Mouse (Mus musculus) adrenal gland, adult 8-10 months (tissue): ENCODE data around the gene Nppb. TPM values are rescaled to one million over a fixed set of nuclear protein-coding genes. Genes with fewer than 3 reads are reported as not detected.

ENCODE experiments used
- total RNA-seq, 4 experiments: library from RNA; stranded (reverse); gene quantifications; 2 replicates each; pipeline ENCODE4 v1.2.4; 2022

Nppb gene
- total RNA-seq, 4 experiments from 2014 or later = 0.40 TPM; not detected in 3

Other genes with a start within 250 kb of the Nppb start
- gene Zfp984, start 176.0 kb upstream of the Nppb start, total RNA-seq = 1 to 10 TPM; 4.5 to 8.1 (median 5.5) TPM
- gene Zfp933, start 137.4 kb upstream of the Nppb start, total RNA-seq = 10 to 100 TPM; 36.0 to 78.9 (median 42.2) TPM
- gene Miip, start 117.0 kb upstream of the Nppb start, total RNA-seq = 10 to 100 TPM; 18.4 to 33.8 (median 29.1) TPM
- gene Fv1, start 116.8 kb upstream of the Nppb start, total RNA-seq = 10 to 100 TPM; 10.8 to 16.2 (median 13.3) TPM
- gene Mfn2, start 81.1 kb upstream of the Nppb start, total RNA-seq = 100 to 1,000 TPM; 119 to 236 (median 168) TPM
- 10 to 100 TPM; 31.2 to 44.5 (median 39.4) TPM for gene Plod1, start 49.0 kb upstream of the Nppb start, total RNA-seq
- 10 to 100 TPM; 45.5 to 52.4 (median 47.4) TPM for gene 2510039O18Rik, start 44.9 kb upstream of the Nppb start, total RNA-seq
- not detected for gene Nppa, start 14.9 kb downstream of the Nppb start, total RNA-seq
- 10 to 100 TPM; 10.1 to 20.4 (median 15.8) TPM for gene Clcn6, start 53.0 kb downstream of the Nppb start, total RNA-seq
- 10 to 100 TPM; 24.2 to 51.9 (median 36.7) TPM for gene Mthfr, start 53.3 kb downstream of the Nppb start, total RNA-seq
- 100 to 1,000 TPM; 117 to 136 (median 124) TPM for gene Agtrap, start 102.2 kb downstream of the Nppb start, total RNA-seq
- 10 to 100 TPM; 24.5 to 32.7 (median 28.9) TPM for gene Mad2l2, start 144.6 kb downstream of the Nppb start, total RNA-seq
- under 1 TPM; 0.06 to 0.15 (median 0.12) TPM for gene Draxin, start 144.9 kb downstream of the Nppb start, total RNA-seq
- 10 to 100 TPM; 50.2 to 84.6 (median 64.4) TPM for gene Fbxo6, start 166.4 kb downstream of the Nppb start, total RNA-seq
- gene Fbxo44, start 174.7 kb downstream of the Nppb start, total RNA-seq = 10 to 100 TPM; 15.3 to 41.5 (median 26.8) TPM
- gene Fbxo2, start 174.8 kb downstream of the Nppb start, total RNA-seq = 10 to 100 TPM in 3 of 4 experiments, 1 to 10 TPM in 1; 9.8 to 15.7 (median 13.4) TPM